Mouse (Mus musculus) neural tube, embryonic 15.5 days (tissue): ENCODE data around the gene Rpl10a. TPM values are rescaled to one million over a fixed set of nuclear protein-coding genes. Genes with fewer than 3 reads are reported as not detected.

Experiments used
- ATAC-seq: fragments of 200-750 bp; cut with Nextera tagmentation; 2 replicates; pipeline ENCODE4 v1.8.0; 2017; ENCODE audit warnings: mild to moderate bottlenecking, moderate TSS enrichment, moderate library complexity; ENCODE audit not compliant: low FRiP score
- H3K27ac ChIP-seq: fragments of 300-500 bp; sonication (generic); replicated peaks from 2 replicates; pipeline ENCODE4 v1.5.1; 2015; ENCODE audit warnings: mild to moderate bottlenecking, inconsistent platforms
- H3K27me3 ChIP-seq: fragments of 300-500 bp; sonication (generic); replicated peaks from 2 replicates; pipeline ENCODE4 v1.6.1; 2015; ENCODE audit warnings: inconsistent platforms
- H3K36me3 ChIP-seq: fragments of 300-500 bp; sonication (generic); 2 replicates; pipeline ENCODE4 v1.6.1; 2015; ENCODE audit warnings: inconsistent platforms
- H3K4me1 ChIP-seq: fragments of 300-500 bp; sonication (generic); 2 replicates; pipeline ENCODE4 v1.6.1; 2015; ENCODE audit warnings: inconsistent platforms
- H3K4me2 ChIP-seq: fragments of 300-500 bp; sonication (generic); 2 replicates; pipeline ENCODE4 v1.6.1; 2015; ENCODE audit warnings: inconsistent platforms, mild to moderate bottlenecking, moderate library complexity
- H3K4me3 ChIP-seq: fragments of 300-500 bp; sonication (generic); replicated peaks from 2 replicates; pipeline ENCODE4 v1.5.1; 2015; ENCODE audit warnings: mild to moderate bottlenecking, inconsistent platforms
- H3K9ac ChIP-seq: fragments of 300-500 bp; sonication (generic); replicated peaks from 2 replicates; pipeline ENCODE4 v1.6.1; 2015; ENCODE audit warnings: mild to moderate bottlenecking, inconsistent platforms
- H3K9me3 ChIP-seq: fragments of 300-500 bp; sonication (generic); replicated peaks from 2 replicates; pipeline ENCODE4 v1.6.1; 2016; ENCODE audit warnings: inconsistent platforms
- WGBS: fragments of 180-500 bp; shearing (Covaris S2); methylation state at CpG from one replicate; pipeline ENCODE4 v1.1.7; 2015; ENCODE audit warnings: mixed read lengths; 5-methylcytosine and 5-hydroxymethylcytosine counted together
- polyA plus RNA-seq: library from polyadenylated mRNA; unstranded; fragments of >200 nt; fragmentation: Nextera tagmentation; extraction: Ambion mirVana; gene quantifications from 2 replicates; pipeline ENCODE4 v1.2.1, GENCODE M21; 2015

The Rpl10a gene
- polyA plus RNA-seq, 1 experiment from 2014 or later: 329 TPM

DNA sequence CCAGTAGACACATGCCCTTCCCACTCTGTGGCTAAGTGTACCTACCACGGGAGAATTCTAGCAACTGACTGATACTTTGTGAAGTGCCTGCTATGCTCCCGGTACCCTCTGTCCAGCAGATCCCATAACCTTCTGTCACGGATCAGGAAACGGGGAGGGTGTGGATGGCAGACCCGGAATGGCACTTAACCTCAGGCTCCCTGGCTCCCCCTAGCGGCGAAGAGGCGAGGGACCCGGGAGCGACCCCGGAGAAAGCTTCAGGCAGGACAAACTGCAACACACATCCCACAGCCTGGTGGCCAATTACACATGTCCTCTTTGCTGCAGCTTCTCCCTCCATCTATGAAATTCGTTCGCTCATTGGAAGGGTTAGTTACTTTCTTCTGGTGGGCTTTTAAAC lies 40.2 kb downstream of the Rpl10a start:
- H3K36me3 ChIP-seq: no peaks in the 10 kb centered on the region
- no peaks in the 10 kb centered on the region for H3K9me3 ChIP-seq
- peaks cover 14% of the 10 kb centered on the region for H3K4me1 ChIP-seq
- no peak overlapping the region for H3K4me2 ChIP-seq
- H3K4me3 ChIP-seq: no peak overlapping the region
- peaks cover 33% of the 10 kb centered on the region for H3K27me3 ChIP-seq
- ATAC-seq: no peak
- no peak overlapping the region for H3K9ac ChIP-seq
- 6% methylated on average over 13 of the region's 13 CpGs for WGBS
- no peak overlapping the region for H3K27ac ChIP-seq

GRCm38 (mm10) chr17:28369056-28369455 lies 40.8 kb downstream of the Rpl10a start:
- H3K9me3 ChIP-seq: no peaks in the 10 kb centered on the region
- H3K4me3 ChIP-seq: no peak overlapping the region
- peaks cover 8% of the 10 kb centered on the region for H3K4me1 ChIP-seq
- peaks cover 33% of the 10 kb centered on the region for H3K27me3 ChIP-seq
- 83% methylated on average over 5 of the region's 5 CpGs for WGBS
- no peaks in the 10 kb centered on the region for H3K36me3 ChIP-seq
- H3K4me2 ChIP-seq: no peak overlapping the region
- no peak for ATAC-seq
- H3K27ac ChIP-seq: no peak overlapping the region
- no peak overlapping the region for H3K9ac ChIP-seq

DNA sequence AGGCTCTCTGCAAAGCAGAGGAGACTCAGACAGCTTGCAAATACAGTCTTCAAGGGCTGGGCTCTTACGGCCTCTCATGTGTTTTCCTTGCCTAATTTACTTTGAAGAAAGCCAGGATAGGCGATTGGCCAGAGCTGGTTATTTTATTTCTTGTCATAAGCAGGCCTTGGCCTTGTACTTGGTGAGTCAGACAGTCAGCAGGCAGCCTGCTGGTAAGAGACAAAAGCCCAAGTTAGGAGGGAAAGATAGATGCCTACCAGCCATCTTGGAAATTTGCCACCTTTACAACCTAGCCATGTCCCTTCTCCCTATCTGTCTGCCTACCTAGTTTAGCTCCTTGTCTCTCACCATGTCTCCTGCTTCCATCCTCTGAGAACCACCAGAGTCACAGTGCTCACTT lies 43.0 kb downstream of the Rpl10a start:
- H3K9me3 ChIP-seq: no peaks in the 10 kb centered on the region
- ATAC-seq: no peak
- WGBS: 68% methylated on average over 2 of the region's 2 CpGs

DNA sequence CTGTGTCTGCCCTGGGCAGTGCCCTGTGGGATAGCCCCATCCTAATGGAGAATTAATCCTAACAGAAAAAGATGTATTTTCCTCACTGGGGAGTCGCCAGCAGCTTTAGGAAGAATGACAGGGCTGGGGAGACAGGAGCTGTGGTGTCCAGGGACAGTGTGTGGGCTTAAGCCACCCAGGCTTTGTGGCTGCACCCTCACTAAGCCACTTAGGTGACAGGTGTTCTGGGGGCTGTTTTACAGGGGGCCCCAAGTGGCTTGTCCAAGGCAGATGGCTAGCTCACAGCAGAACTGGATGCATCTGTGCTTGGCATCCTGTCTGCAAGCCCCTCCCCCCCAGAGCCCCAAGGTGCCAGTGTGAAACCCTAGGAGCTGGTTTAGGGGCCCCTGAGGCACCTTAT lies 43.7 kb downstream of the Rpl10a start:
- WGBS: 70% methylated on average over 1 of the region's 1 CpGs
- no peak overlapping the region for H3K27ac ChIP-seq
- H3K9ac ChIP-seq: no peak overlapping the region
- H3K4me1 ChIP-seq: no peaks in the 10 kb centered on the region
- no peaks in the 10 kb centered on the region for H3K9me3 ChIP-seq
- no peak overlapping the region for H3K4me3 ChIP-seq
- no peaks in the 10 kb centered on the region for H3K36me3 ChIP-seq
- ATAC-seq: no peak
- peaks cover 40% of the 10 kb centered on the region for H3K27me3 ChIP-seq
- H3K4me2 ChIP-seq: no peak overlapping the region

More for the DNA sequence above, 43.0 kb downstream of the Rpl10a start:
- Histone ChIP-seq H3K27ac (no peak overlapping the region), H3K4me2 (no peak overlapping the region), H3K4me1 (no peaks in the 10 kb centered on the region), H3K36me3 (no peaks in the 10 kb centered on the region), H3K9ac (no peak overlapping the region), H3K27me3 (peaks cover 35% of the 10 kb centered on the region), H3K4me3 (no peak overlapping the region)

GRCm38 (mm10) chr17:28373821-28374220 lies 45.5 kb downstream of the Rpl10a start:
- no peaks in the 10 kb centered on the region for H3K4me1 ChIP-seq

GRCm38 (mm10) chr17:28374494-28374893 lies 46.2 kb downstream of the Rpl10a start:
- H3K27ac ChIP-seq: no peak overlapping the region
- peaks cover 46% of the 10 kb centered on the region for H3K27me3 ChIP-seq
- ATAC-seq: no peak
- H3K4me3 ChIP-seq: no peak overlapping the region
- H3K4me2 ChIP-seq: peak overlapping the region; percentile 20
- no peaks in the 10 kb centered on the region for H3K36me3 ChIP-seq
- H3K9ac ChIP-seq: no peak overlapping the region
- WGBS: 16% methylated on average over 16 of the region's 16 CpGs
- H3K9me3 ChIP-seq: no peaks in the 10 kb centered on the region
- H3K4me1 ChIP-seq: no peaks in the 10 kb centered on the region

More at GRCm38 (mm10) chr17:28373821-28374220, 45.5 kb downstream of the Rpl10a start:
- peaks cover 46% of the 10 kb centered on the region for H3K27me3 ChIP-seq
- WGBS: 12% methylated on average over 10 of the region's 10 CpGs
- H3K36me3 ChIP-seq: no peaks in the 10 kb centered on the region
- no peaks in the 10 kb centered on the region for H3K9me3 ChIP-seq
- no peak for ATAC-seq
- H3K27ac ChIP-seq: no peak overlapping the region
- H3K9ac ChIP-seq: no peak overlapping the region
- no peak overlapping the region for H3K4me2 ChIP-seq
- no peak overlapping the region for H3K4me3 ChIP-seq

DNA sequence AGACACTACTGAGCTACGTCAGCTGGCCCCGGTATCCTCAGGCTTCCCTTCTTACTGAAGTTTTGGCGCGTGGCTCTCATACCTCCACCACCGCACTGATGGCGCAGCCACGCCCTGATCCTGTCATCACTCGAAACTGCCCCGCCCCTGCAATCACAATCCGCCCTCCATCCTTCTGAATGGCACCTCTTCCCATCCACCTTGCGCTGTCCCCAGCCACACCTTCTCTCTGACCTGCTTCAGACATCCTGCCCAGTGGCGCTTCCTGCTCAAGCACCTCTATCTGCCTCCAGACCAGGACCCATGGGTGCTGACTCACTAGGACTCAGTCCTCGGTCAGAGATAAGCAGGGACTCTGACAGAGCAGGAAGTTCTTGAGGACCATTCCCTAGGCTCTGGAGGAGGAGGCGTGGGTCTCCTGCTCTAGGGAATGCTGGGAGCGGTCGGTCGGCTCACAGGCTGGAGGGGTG lies 47.4 kb downstream of the Rpl10a start:
- Histone ChIP-seq H3K36me3 (no peaks in the 10 kb centered on the region), H3K4me3 (no peak overlapping the region), H3K4me1 (no peaks in the 10 kb centered on the region), H3K27ac (no peak overlapping the region), H3K9ac (no peak overlapping the region), H3K27me3 (peaks cover 48% of the 10 kb centered on the region), H3K9me3 (no peaks in the 10 kb centered on the region), H3K4me2 (no peak overlapping the region)
- 9% methylated on average over 17 of the region's 17 CpGs for WGBS
- no peak for ATAC-seq

GRCm38 (mm10) chr17:28380255-28380654 lies 52.0 kb downstream of the Rpl10a start:
- peaks cover 25% of the 10 kb centered on the region for H3K27me3 ChIP-seq
- ATAC-seq: no peak
- H3K4me3 ChIP-seq: no peak overlapping the region
- no peaks in the 10 kb centered on the region for H3K36me3 ChIP-seq
- 13% methylated on average over 6 of the region's 6 CpGs for whole genome bisulfite sequencing
- no peak overlapping the region for H3K4me2 ChIP-seq
- H3K27ac ChIP-seq: no peak overlapping the region
- H3K4me1 ChIP-seq: no peaks in the 10 kb centered on the region
- H3K9me3 ChIP-seq: no peaks in the 10 kb centered on the region
- H3K9ac ChIP-seq: no peak overlapping the region

Other genes with a start within 250 kb of the Rpl10a start
- gene Tcp11, start 247.8 kb upstream of the Rpl10a start, polyA plus RNA-seq: 1.4 and 1.8 TPM in 2 replicates
- gene Scube3, start 186.3 kb upstream of the Rpl10a start, polyA plus RNA-seq: 3.6 and 4.6 TPM in 2 replicates
- 41.5 and 43.8 TPM in 2 replicates for gene Zfp523, start 151.3 kb upstream of the Rpl10a start, polyA plus RNA-seq
- gene Def6, start 120.7 kb upstream of the Rpl10a start, polyA plus RNA-seq: 8.6 and 24.0 TPM in 2 replicates
- gene Ppard, start 95.8 kb upstream of the Rpl10a start, polyA plus RNA-seq: 1.3 and 1.7 TPM in 2 replicates
- 26.3 and 30.3 TPM in 2 replicates for gene Fance, start 15.0 kb upstream of the Rpl10a start, polyA plus RNA-seq
- 1.5 and 3.2 TPM in 2 replicates for gene Tead3, start 22.3 kb downstream of the Rpl10a start, polyA plus RNA-seq
- gene Tulp1, start 36.8 kb downstream of the Rpl10a start, polyA plus RNA-seq: 1.1 and 1.5 TPM in 2 replicates
- 27.2 and 51.1 TPM in 2 replicates for gene Fkbp5, start 189.1 kb downstream of the Rpl10a start, polyA plus RNA-seq
- not detected in 2 replicates for gene Armc12, start 202.3 kb downstream of the Rpl10a start, polyA plus RNA-seq
- gene Clpsl2, start 220.9 kb downstream of the Rpl10a start, polyA plus RNA-seq: not detected in 2 replicates
- 20.5 TPM in 1 of 2 replicates, not detected in the other for gene Clps, start 232.3 kb downstream of the Rpl10a start, polyA plus RNA-seq
- gene Lhfpl5, start 247.2 kb downstream of the Rpl10a start, polyA plus RNA-seq: 17.5 and 20.2 TPM in 2 replicates